Mouse (Mus musculus): ENCODE measurements around the gene Crybb1. TPM values are rescaled to one million over a fixed set of nuclear protein-coding genes. Genes with fewer than 3 reads are reported as not detected.

The Crybb1 gene
- total RNA-seq, 2 experiments from 2014 or later: 3.5 to 5.6 TPM

DNA sequence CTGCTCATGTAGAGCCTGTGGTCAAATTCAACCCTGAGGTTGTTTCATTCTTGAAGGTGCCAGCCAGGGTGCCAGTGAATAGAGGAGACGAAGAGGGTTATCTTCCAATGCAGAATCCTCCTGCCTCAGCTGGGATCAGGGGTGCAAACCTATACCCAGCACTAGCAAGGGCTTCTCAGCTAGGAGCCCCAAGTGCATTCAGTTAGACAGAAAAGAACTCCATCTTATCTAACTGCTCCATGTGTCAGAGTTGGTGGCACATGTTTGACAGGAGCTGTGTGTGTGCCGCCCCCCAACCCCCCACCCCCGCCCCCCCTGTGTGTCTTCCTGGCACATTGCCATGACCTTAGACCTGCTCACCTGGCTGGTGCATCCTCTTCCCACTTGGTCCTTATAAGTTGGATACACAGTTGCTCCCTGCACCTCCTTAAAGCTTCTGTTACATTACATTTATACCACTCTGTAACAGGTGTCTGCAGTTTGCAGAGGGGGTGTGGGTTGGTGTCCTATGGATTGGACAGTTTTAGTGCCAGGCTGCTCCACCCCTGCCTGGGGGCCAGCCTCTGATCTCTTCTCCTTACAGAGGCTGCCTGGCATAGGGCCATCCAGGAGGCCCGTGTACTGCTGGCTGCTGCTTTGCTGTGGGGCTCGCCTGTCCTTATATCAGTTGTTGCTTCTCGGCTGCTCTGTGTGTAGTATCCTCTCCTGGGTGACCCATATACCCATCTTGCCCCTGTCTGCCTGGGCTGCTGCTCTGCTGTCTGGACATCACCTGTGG is 41.0 kb downstream of the Crybb1 start:
- no peak for DNase-seq
- intact Hi-C loops (cut with DNase I): no loop called here

- no peak for DNase-seq
- intact Hi-C loops (cut with DNase I): no loop called here
Observed at GRCm38 (mm10) chr5:112297257-112297656, 41.6 kb downstream of the Crybb1 start.

DNA sequence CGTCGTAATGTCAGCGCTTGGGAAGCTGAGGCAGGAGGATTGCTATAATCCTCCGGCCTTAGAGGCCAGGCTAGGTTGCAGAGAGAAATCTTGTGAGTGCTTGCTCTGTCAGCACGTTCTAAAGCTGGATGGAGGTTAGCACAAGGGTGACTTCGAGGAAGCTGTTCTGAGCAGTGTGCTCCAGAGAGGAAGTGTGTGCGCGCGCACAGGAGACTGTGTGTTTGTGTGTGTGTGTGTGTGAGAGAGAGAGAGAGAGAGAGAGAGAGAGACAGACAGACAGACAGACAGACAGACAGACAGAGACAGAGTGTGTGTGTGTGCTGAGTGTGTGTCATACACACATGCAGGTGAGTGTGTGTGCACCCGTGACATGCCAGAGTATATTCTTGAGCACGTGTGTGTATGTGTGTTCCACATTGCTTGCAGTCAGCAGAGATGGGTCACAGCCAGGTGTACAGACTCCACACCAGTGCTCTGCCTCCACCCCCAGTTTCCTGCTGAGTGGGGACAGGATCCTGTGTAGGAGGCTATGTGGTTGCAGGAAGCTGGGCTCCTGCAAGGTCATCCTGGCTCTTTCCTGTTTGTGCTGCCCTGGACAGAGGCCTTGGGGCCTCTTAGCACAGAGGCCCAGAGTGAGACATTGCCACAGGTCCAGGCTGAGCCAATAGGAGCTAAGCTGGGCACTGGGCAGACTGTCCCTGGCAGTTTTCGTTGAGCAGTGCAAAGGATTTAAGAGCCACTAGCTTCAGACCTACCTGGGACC is 42.8 kb downstream of the Crybb1 start:
- intact Hi-C loops (cut with DNase I): no loop called here
- no peak for DNase-seq

GRCm38 (mm10) chr5:112299399-112299798 is 43.8 kb downstream of the Crybb1 start:
- DNase-seq: no peak
- intact Hi-C loops (cut with DNase I): no loop called here

DNA sequence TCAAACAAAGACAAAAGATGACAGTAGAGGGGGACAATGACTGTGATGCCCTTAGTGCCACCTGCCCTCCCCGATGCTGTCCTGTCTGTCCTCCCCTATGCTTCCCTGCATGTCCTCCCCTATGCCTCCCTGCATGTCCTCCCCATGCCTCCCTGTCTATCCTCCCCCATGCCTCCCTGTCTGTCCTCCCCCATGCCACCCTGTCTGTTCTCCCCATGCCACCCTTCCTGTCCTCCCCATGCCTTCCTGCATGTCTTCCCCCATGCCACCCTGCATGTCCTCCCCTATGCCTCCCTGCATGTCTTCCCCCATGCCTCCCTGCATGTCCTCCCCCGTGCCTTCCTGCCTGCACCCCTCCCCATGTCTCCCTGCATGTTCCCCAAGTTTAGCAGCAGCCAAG is 44.5 kb downstream of the Crybb1 start:
- intact Hi-C loops (cut with DNase I): no loop called here
- no peak for DNase-seq

- DNase-seq: no peak
- intact Hi-C loops (cut with DNase I): no loop called here
Observed at GRCm38 (mm10) chr5:112300721-112301308, 45.2 kb downstream of the Crybb1 start.

DNA sequence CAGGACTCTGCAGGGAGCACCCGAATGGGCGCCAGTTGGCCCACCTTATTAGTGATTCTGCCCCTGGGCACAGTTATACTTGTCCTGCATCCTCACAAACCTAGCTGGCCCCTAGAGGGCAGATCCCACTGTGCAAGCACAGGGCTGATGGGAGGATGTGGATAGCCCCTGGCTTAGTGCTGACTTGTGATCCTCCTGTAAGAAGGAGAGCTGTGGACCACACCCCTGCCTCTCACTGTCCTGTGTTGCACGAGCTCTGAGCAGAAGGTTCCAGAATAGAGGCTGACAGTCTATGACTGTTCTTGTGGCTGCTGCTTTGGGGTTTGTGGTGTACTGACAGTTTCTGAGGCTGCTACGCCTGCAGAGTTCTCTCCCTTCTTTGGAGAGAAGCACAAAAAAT is 46.1 kb downstream of the Crybb1 start:
- intact Hi-C loops (cut with DNase I): no loop called here
- no peak for DNase-seq

DNA sequence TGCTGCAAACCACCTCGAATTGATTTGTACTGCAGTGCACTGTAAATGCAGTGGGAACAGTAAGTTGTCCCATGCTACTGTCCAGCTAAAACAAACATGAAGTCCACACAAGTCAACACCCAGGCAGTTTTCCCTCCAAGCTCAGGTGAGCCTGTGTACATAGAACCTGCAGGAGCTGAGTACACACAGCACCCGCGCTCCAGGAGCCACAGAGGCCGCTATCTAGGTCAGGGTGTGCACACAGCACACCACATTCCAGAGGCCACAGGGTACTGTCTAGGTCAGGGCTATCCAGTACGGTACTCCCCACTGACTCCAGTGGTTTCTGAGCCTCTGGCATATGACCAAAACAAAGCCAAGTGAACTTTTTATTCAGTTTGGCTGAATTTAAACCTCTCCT is 46.7 kb downstream of the Crybb1 start:
- intact Hi-C loops (cut with DNase I): no loop called here
- DNase-seq: no peak

DNA sequence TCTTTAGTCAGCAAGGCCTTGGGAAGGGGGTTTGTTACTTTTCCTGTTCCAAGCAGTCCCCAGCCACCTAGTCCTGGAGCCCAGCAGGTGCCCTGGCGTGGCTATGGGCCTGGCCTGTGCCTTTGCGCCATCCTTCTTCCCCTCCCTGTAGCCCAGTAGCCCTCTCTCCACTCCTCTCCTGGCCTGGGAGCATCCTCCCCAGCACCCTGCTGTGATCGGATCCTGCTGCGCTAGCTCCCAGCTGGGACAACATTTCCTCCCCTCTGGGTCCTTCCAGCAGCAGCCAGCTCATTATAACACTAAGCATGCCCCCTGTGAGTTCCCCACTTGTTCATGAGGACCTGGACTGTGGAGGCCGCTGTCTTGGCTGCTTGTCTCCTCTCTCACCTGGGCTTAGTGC is 50.2 kb downstream of the Crybb1 start:
- intact Hi-C loops (cut with DNase I): no loop called here
- no peak for DNase-seq

- intact Hi-C loops (cut with DNase I): no loop called here
- DNase-seq: no peak
Observed at GRCm38 (mm10) chr5:112313222-112313885, 57.7 kb downstream of the Crybb1 start.

DNA sequence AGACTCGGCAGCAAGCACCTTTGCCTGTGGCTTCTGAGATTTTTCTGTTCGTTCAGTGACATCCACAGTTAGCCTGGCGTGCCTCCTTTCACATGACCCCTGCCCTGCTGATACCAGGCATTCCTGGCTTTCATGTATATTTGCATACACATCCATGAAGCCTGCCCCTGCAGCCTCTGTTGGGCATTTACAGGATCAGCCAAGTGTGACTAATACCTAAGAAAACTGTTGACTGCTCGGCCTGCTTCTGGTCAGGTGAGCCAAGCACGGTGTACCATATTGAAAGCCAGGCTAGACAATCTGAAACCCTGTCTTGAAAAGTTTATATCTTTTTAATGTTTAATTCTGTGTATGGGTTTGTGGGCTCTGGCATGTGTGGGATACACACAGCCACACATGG is 60.9 kb downstream of the Crybb1 start:
- DNase-seq: no peak
- intact Hi-C loops (cut with DNase I): no loop called here

GRCm38 (mm10) chr5:112317328-112317727 is 61.7 kb downstream of the Crybb1 start:
- intact Hi-C loops (cut with DNase I): no loop called here
- DNase-seq: no peak

Other genes starting within 250 kb of the Crybb1 start
- gene Cryba4, start 3.3 kb upstream of the Crybb1 start, total RNA-seq (2021): under 1 TPM; 0.50 to 0.54 TPM
- 10 to 100 TPM; 25.5 to 28.8 TPM for gene Tpst2, start 20.9 kb downstream of the Crybb1 start, total RNA-seq (2021)
- gene Tfip11, start 70.5 kb downstream of the Crybb1 start, total RNA-seq (2021): 10 to 100 TPM; 33.2 to 34.9 TPM
- gene Srrd, start 87.2 kb downstream of the Crybb1 start, total RNA-seq (2021): 10 to 100 TPM; 30.7 to 34.4 TPM
- gene Hps4, start 87.3 kb downstream of the Crybb1 start, total RNA-seq (2021): 10 to 100 TPM; 32.6 to 32.8 TPM
- gene Gm6583, start 100.2 kb downstream of the Crybb1 start, total RNA-seq (2021): not detected
- 100 to 1,000 TPM; 130 to 134 TPM for gene Asphd2, start 139.1 kb downstream of the Crybb1 start, total RNA-seq (2021)
- not detected for gene Gm6588, start 193.6 kb downstream of the Crybb1 start, total RNA-seq (2021)

All from left cerebral cortex, postnatal 4 days (tissue).